In genomic region chr8:126590024-126590529, GRCm38 (mm10) we compare ENCODE assay signal across 8 mouse cellular contexts. TPM values are rescaled to one million over a fixed set of nuclear protein-coding genes. Genes with fewer than 3 reads are reported as not detected.
DNase-seq lines count a peak whose midpoint lies in the region; ATAC-seq and TF ChIP-seq lines count a peak whose summit lies in the region.

No protein-coding gene starts in this region.

- TF ChIP-seq CTCF in layer of hippocampus, adult 2 months (conservative IDR thresholded peaks at IDR 0.05) = no peak
- no peak for TF ChIP-seq CTCF in bone marrow macrophage, adult 2 months (IDR thresholded peaks at IDR 0.05; ENCODE audit: low read depth, low read length)
- no peak for TF ChIP-seq CTCF in gastrocnemius, adult 2 months (IDR thresholded peaks at IDR 0.05)

- peak; percentile 4 for ATAC-seq in inflammation-experienced regulatory T-cells, adult 6 months
- no peak for ATAC-seq in liver, embryonic 15.5 days (ENCODE audit: insufficient read depth)
- ATAC-seq in neural tube, embryonic 12.5 days (ENCODE audit: low FRiP score, low read depth) = no peak

- under 1% methylated on average over 14 of the region's 14 CpGs for WGBS in liver, embryonic 15.5 days (ENCODE audit: insufficient replicate concordance)
- WGBS in neural tube, embryonic 12.5 days = 24% methylated on average over 14 of the region's 14 CpGs

- peaks cover 12% of the 10 kb centered on the region for H3K4me1 ChIP-seq in bone marrow macrophage, adult 2 months (ENCODE audit: control insufficient read depth, insufficient read depth, low read length)
- peaks cover 80% of the 10 kb centered on the region for H3K4me1 ChIP-seq in liver, embryonic 15.5 days (replicated peaks)
- H3K4me1 ChIP-seq in neural tube, embryonic 12.5 days = peaks cover 56% of the 10 kb centered on the region

- H3K9ac ChIP-seq in liver, embryonic 15.5 days = peak overlapping the region; percentile 68
- peak overlapping the region; percentile 47 for H3K9ac ChIP-seq in neural tube, embryonic 12.5 days

- no peaks in the 10 kb centered on the region for H3K9me3 ChIP-seq in liver, embryonic 15.5 days (replicated peaks)
- no peaks in the 10 kb centered on the region for H3K9me3 ChIP-seq in neural tube, embryonic 12.5 days

- TF ChIP-seq POLR2A in bone marrow macrophage, adult 2 months (IDR thresholded peaks at IDR 0.05; ENCODE audit: borderline replicate concordance, low read depth, low read length) = no peak

- peak overlapping the region; percentile 99 for H3K27ac ChIP-seq in layer of hippocampus, adult 2 months
- H3K27ac ChIP-seq in bone marrow macrophage, adult 2 months (ENCODE audit: insufficient read depth, low read depth, low read length) = peak overlapping the region; percentile 92
- peak overlapping the region; percentile 100 for H3K27ac ChIP-seq in gastrocnemius, adult 2 months
- H3K27ac ChIP-seq in liver, embryonic 15.5 days (replicated peaks) = peak overlapping the region; percentile 94
- no peak overlapping the region for H3K27ac ChIP-seq in neural tube, embryonic 12.5 days

- peaks cover 18% of the 10 kb centered on the region for H3K36me3 ChIP-seq in liver, embryonic 15.5 days (replicated peaks)
- peaks cover 13% of the 10 kb centered on the region; the same call in 1 of the 2 replicates for H3K36me3 ChIP-seq in neural tube, embryonic 12.5 days

- no peak for DNase-seq in layer of hippocampus, adult 2 months (ENCODE audit: low spot score in 2 of 2)
- no peak for DNase-seq in layer of hippocampus, adult 8-10 months (ENCODE audit: low spot score in 2 of 2)
- DNase-seq in gastrocnemius, adult 2 months = peak; percentile 77
- DNase-seq in ovary, adult 18-20 months (ENCODE audit: low spot score) = no peak

- intact Hi-C loops in gastrocnemius, adult 2 months (cut with DNase I) = loop anchor here (2.0 to 5.0 kb wide), 2 partner anchors 73 to 217 kb away; no protein-coding TSS in a partner anchor

- H3K27me3 ChIP-seq in liver, embryonic 15.5 days = no peaks in the 10 kb centered on the region
- H3K27me3 ChIP-seq in neural tube, embryonic 12.5 days (replicated peaks) = no peaks in the 10 kb centered on the region

- peak overlapping the region; percentile 93 for H3K4me3 ChIP-seq in layer of hippocampus, adult 2 months
- H3K4me3 ChIP-seq in bone marrow macrophage, adult 2 months (ENCODE audit: insufficient read depth, low read length) = peak overlapping the region; percentile 94
- H3K4me3 ChIP-seq in gastrocnemius, adult 2 months = peak overlapping the region; percentile 99
- H3K4me3 ChIP-seq in liver, embryonic 15.5 days (replicated peaks) = peak overlapping the region; percentile 84
- H3K4me3 ChIP-seq in neural tube, embryonic 12.5 days = peak overlapping the region; percentile 37

- H3K4me2 ChIP-seq in liver, embryonic 15.5 days = peak overlapping the region; percentile 95
- peak overlapping the region; percentile 89 for H3K4me2 ChIP-seq in neural tube, embryonic 12.5 days (replicated peaks)

RNA-seq across cellular contexts. Expression of gene Irf2bp2, which starts 3.7 kb away (rescaled TPM):
- total RNA-seq in layer of hippocampus, adult 2 months (2021) = 10 to 100 TPM; 53.0 to 60.4 TPM
- total RNA-seq in layer of hippocampus, adult 8-10 months (2022) = 10 to 100 TPM; 53.5 to 58.0 (median 56.2) TPM
- 163 and 167 TPM in 2 replicates for polyA plus RNA-seq in bone marrow macrophage, adult 2 months (2012; ENCODE audit: insufficient read depth, insufficient read length, missing spikeins)
- 10 to 100 TPM; 28.6 to 81.6 TPM for total RNA-seq in gastrocnemius, adult 2 months (2021)
- 10 to 100 TPM; 16.7 to 25.3 (median 24.5) TPM for polyA plus RNA-seq in inflammation-experienced regulatory T-cells, adult 6 months (2017; shearing (Covaris generic))
- polyA plus RNA-seq in liver, embryonic 15.5 days (2015; fragmentation: Nextera tagmentation; extraction: Ambion mirVana) = 3.8 and 4.0 TPM in 2 replicates
- polyA plus RNA-seq in neural tube, embryonic 12.5 days (2016; fragmentation: Nextera tagmentation; extraction: Ambion mirVana) = 8.5 and 9.5 TPM in 2 replicates

Comparison
In these comparisons a context has a peak if more than half of its experiments do, and no peak if none do; other contexts are left out.
1. H3K4me3 ChIP-seq: peak in every context shown above with its lines; median percentile 99 in gastrocnemius, adult 2 months; 94 in bone marrow macrophage, adult 2 months; 93 in layer of hippocampus, adult 2 months; 84 in liver, embryonic 15.5 days; 37 in neural tube, embryonic 12.5 days.